Mouse (Mus musculus): Measurements from ENCODE around the gene Ctdsp2. TPM values are rescaled to one million over a fixed set of nuclear protein-coding genes. Genes with fewer than 3 reads are reported as not detected.

The Ctdsp2 gene
- polyA plus RNA-seq, 1 experiment from 2014 or later: 33.3 TPM

GRCm38 (mm10) chr10:126991676-126992075 is 13.2 kb downstream of the Ctdsp2 start:
- 91% methylated on average over 3 of the region's 3 CpGs for WGBS (ENCODE audit: missing documents)
- Histone ChIP-seq H3K27ac (no peak overlapping the region), H3K36me3 (ENCODE audit: inconsistent target) (peaks cover 47% of the 10 kb centered on the region; the same call in 1 of the 2 replicates), H3K4me3 (ENCODE audit: inconsistent target) (no peak overlapping the region), H3K79me2 (ENCODE audit: inconsistent target) (peaks cover 58% of the 10 kb centered on the region)

GRCm38 (mm10) chr10:126993621-126994020 is 15.1 kb downstream of the Ctdsp2 start:
- Histone ChIP-seq H3K4me3 (ENCODE audit: inconsistent target) (no peak overlapping the region), H3K79me2 (ENCODE audit: inconsistent target) (peaks cover 38% of the 10 kb centered on the region), H3K36me3 (ENCODE audit: inconsistent target) (peaks cover 62% of the 10 kb centered on the region), H3K27ac (no peak overlapping the region)
- WGBS (ENCODE audit: missing documents): 73% methylated on average over 3 of the region's 3 CpGs

- Histone ChIP-seq H3K79me2 (ENCODE audit: inconsistent target) (no peaks in the 10 kb centered on the region; the same call in 1 of the 2 replicates), H3K4me3 (ENCODE audit: inconsistent target) (no peak overlapping the region), H3K27ac (no peak overlapping the region), H3K36me3 (ENCODE audit: inconsistent target) (peaks cover 53% of the 10 kb centered on the region)
- WGBS (ENCODE audit: missing documents): 71% methylated on average over 13 of the region's 13 CpGs
Measured at GRCm38 (mm10) chr10:126997340-126998113, 19.0 kb downstream of the Ctdsp2 start.

GRCm38 (mm10) chr10:127000529-127000928 is 22.0 kb downstream of the Ctdsp2 start, which contains the start of gene Avil:
TSS of gene Avil (plus strand) at chr10:127000709.
- Histone ChIP-seq H3K27ac (no peak within 1 kb of the TSS), H3K4me3 (ENCODE audit: inconsistent target) (no peak within 1 kb of the TSS), H3K79me2 (ENCODE audit: inconsistent target) (no peaks in the 10 kb centered on the region), H3K36me3 (ENCODE audit: inconsistent target) (peaks cover 23% of the 10 kb centered on the region)
- 78% methylated on average over 5 of the region's 5 CpGs for WGBS (ENCODE audit: missing documents)

- H3K36me3 ChIP-seq (ENCODE audit: inconsistent target): peaks cover 18% of the 10 kb centered on the region
- no peak overlapping the region for H3K27ac ChIP-seq
- H3K4me3 ChIP-seq (ENCODE audit: inconsistent target): no peak overlapping the region
- no peaks in the 10 kb centered on the region for H3K79me2 ChIP-seq (ENCODE audit: inconsistent target)
- 84% methylated on average over 9 of the region's 9 CpGs for WGBS (ENCODE audit: missing documents)
Measured at GRCm38 (mm10) chr10:127001297-127001696, 22.8 kb downstream of the Ctdsp2 start.

GRCm38 (mm10) chr10:127002056-127002455 is 23.5 kb downstream of the Ctdsp2 start:
- H3K79me2 ChIP-seq (ENCODE audit: inconsistent target): no peaks in the 10 kb centered on the region
- WGBS (ENCODE audit: missing documents): 74% methylated on average over 1 of the region's 1 CpGs
- H3K4me3 ChIP-seq (ENCODE audit: inconsistent target): no peak overlapping the region
- peaks cover 18% of the 10 kb centered on the region for H3K36me3 ChIP-seq (ENCODE audit: inconsistent target)
- H3K27ac ChIP-seq: no peak overlapping the region

- Histone ChIP-seq H3K36me3 (ENCODE audit: inconsistent target) (peaks cover 11% of the 10 kb centered on the region), H3K27ac (no peak overlapping the region), H3K79me2 (ENCODE audit: inconsistent target) (no peaks in the 10 kb centered on the region), H3K4me3 (ENCODE audit: inconsistent target) (no peak overlapping the region)
- WGBS (ENCODE audit: missing documents): 75% methylated on average over 5 of the region's 5 CpGs
Measured at GRCm38 (mm10) chr10:127002765-127003164, 24.2 kb downstream of the Ctdsp2 start.

- no peak overlapping the region for H3K4me3 ChIP-seq (ENCODE audit: inconsistent target)
- 91% methylated on average over 5 of the region's 8 CpGs for WGBS (ENCODE audit: missing documents)
- H3K27ac ChIP-seq: no peak overlapping the region
- no peaks in the 10 kb centered on the region for H3K79me2 ChIP-seq (ENCODE audit: inconsistent target)
- peaks cover 6% of the 10 kb centered on the region for H3K36me3 ChIP-seq (ENCODE audit: inconsistent target)
Measured at GRCm38 (mm10) chr10:127003334-127003733, 24.8 kb downstream of the Ctdsp2 start.

- 81% methylated on average over 7 of the region's 7 CpGs for WGBS (ENCODE audit: missing documents)
- Histone ChIP-seq H3K79me2 (ENCODE audit: inconsistent target) (no peaks in the 10 kb centered on the region), H3K27ac (no peak overlapping the region), H3K4me3 (ENCODE audit: inconsistent target) (no peak overlapping the region), H3K36me3 (ENCODE audit: inconsistent target) (peaks cover 1% of the 10 kb centered on the region; the same call in 1 of the 2 replicates)
Measured at GRCm38 (mm10) chr10:127003806-127004205, 25.3 kb downstream of the Ctdsp2 start.

- Histone ChIP-seq H3K79me2 (ENCODE audit: inconsistent target) (no peaks in the 10 kb centered on the region), H3K4me3 (ENCODE audit: inconsistent target) (no peak overlapping the region), H3K27ac (no peak overlapping the region), H3K36me3 (ENCODE audit: inconsistent target) (no peaks in the 10 kb centered on the region)
- WGBS (ENCODE audit: missing documents): 75% methylated on average over 5 of the region's 5 CpGs
Measured at GRCm38 (mm10) chr10:127016488-127016887, 38.0 kb downstream of the Ctdsp2 start.

- no peak overlapping the region for H3K4me3 ChIP-seq (ENCODE audit: inconsistent target)
- no peak overlapping the region for H3K27ac ChIP-seq
- WGBS (ENCODE audit: missing documents): 40% methylated on average over 1 of the region's 2 CpGs
- H3K36me3 ChIP-seq (ENCODE audit: inconsistent target): peaks cover 1% of the 10 kb centered on the region; the same call in 1 of the 2 replicates
- no peaks in the 10 kb centered on the region for H3K79me2 ChIP-seq (ENCODE audit: inconsistent target)
Measured at GRCm38 (mm10) chr10:127017071-127017470, 38.6 kb downstream of the Ctdsp2 start.

- Histone ChIP-seq H3K27ac (no peak overlapping the region), H3K4me3 (ENCODE audit: inconsistent target) (no peak overlapping the region), H3K36me3 (ENCODE audit: inconsistent target) (peaks cover 15% of the 10 kb centered on the region; the same call in 1 of the 2 replicates), H3K79me2 (ENCODE audit: inconsistent target) (no peaks in the 10 kb centered on the region)
- 90% methylated on average over 15 of the region's 16 CpGs for WGBS (ENCODE audit: missing documents)
Measured at GRCm38 (mm10) chr10:127018422-127018821, 39.9 kb downstream of the Ctdsp2 start.

GRCm38 (mm10) chr10:127030336-127031296 is 52.1 kb downstream of the Ctdsp2 start, which contains the start of gene Tsfm:
TSS of gene Tsfm (minus strand) at chr10:127030840.
- Histone ChIP-seq H3K27ac (peak within 1 kb of the TSS; percentile 69), H3K36me3 (ENCODE audit: inconsistent target) (peaks cover 23% of the 10 kb centered on the region; the same call in 1 of the 2 replicates), H3K4me3 (ENCODE audit: inconsistent target) (peak within 1 kb of the TSS; percentile 90), H3K79me2 (ENCODE audit: inconsistent target) (peaks cover 6% of the 10 kb centered on the region; the same call in 1 of the 2 replicates)
- 5% methylated on average over 55 of the region's 56 CpGs for WGBS (ENCODE audit: missing documents)

- no peak overlapping the region for H3K27ac ChIP-seq
- peaks cover 6% of the 10 kb centered on the region; the same call in 1 of the 2 replicates for H3K79me2 ChIP-seq (ENCODE audit: inconsistent target)
Measured at GRCm38 (mm10) chr10:127033301-127033741, 54.8 kb downstream of the Ctdsp2 start.

More at GRCm38 (mm10) chr10:127033301-127033741, 54.8 kb downstream of the Ctdsp2 start:
- WGBS (ENCODE audit: missing documents): 94% methylated on average over 6 of the region's 8 CpGs
- no peak overlapping the region for H3K4me3 ChIP-seq (ENCODE audit: inconsistent target)
- peaks cover 4% of the 10 kb centered on the region; the same call in 1 of the 2 replicates for H3K36me3 ChIP-seq (ENCODE audit: inconsistent target)

All from macrophage (primary cell).